Mouse (Mus musculus) neural tube, embryonic 15.5 days (tissue): Measurements from ENCODE around the gene Nudt2. TPM values are rescaled to one million over a fixed set of nuclear protein-coding genes. Genes with fewer than 3 reads are reported as not detected.

ENCODE experiments used
- ATAC-seq: fragments of 200-750 bp; cut with Nextera tagmentation; 2 replicates; pipeline ENCODE4 v1.8.0; 2017; ENCODE audit warnings: mild to moderate bottlenecking, moderate TSS enrichment, moderate library complexity; ENCODE audit not compliant: low FRiP score
- H3K27ac ChIP-seq: fragments of 300-500 bp; sonication (generic); replicated peaks from 2 replicates; pipeline ENCODE4 v1.5.1; 2015; ENCODE audit warnings: mild to moderate bottlenecking, inconsistent platforms
- H3K27me3 ChIP-seq: fragments of 300-500 bp; sonication (generic); replicated peaks from 2 replicates; pipeline ENCODE4 v1.6.1; 2015; ENCODE audit warnings: inconsistent platforms
- H3K36me3 ChIP-seq: fragments of 300-500 bp; sonication (generic); 2 replicates; pipeline ENCODE4 v1.6.1; 2015; ENCODE audit warnings: inconsistent platforms
- H3K4me1 ChIP-seq: fragments of 300-500 bp; sonication (generic); 2 replicates; pipeline ENCODE4 v1.6.1; 2015; ENCODE audit warnings: inconsistent platforms
- H3K4me2 ChIP-seq: fragments of 300-500 bp; sonication (generic); 2 replicates; pipeline ENCODE4 v1.6.1; 2015; ENCODE audit warnings: inconsistent platforms, mild to moderate bottlenecking, moderate library complexity
- H3K4me3 ChIP-seq: fragments of 300-500 bp; sonication (generic); replicated peaks from 2 replicates; pipeline ENCODE4 v1.5.1; 2015; ENCODE audit warnings: mild to moderate bottlenecking, inconsistent platforms
- H3K9ac ChIP-seq: fragments of 300-500 bp; sonication (generic); replicated peaks from 2 replicates; pipeline ENCODE4 v1.6.1; 2015; ENCODE audit warnings: mild to moderate bottlenecking, inconsistent platforms
- H3K9me3 ChIP-seq: fragments of 300-500 bp; sonication (generic); replicated peaks from 2 replicates; pipeline ENCODE4 v1.6.1; 2016; ENCODE audit warnings: inconsistent platforms
- WGBS: fragments of 180-500 bp; shearing (Covaris S2); methylation state at CpG from one replicate; pipeline ENCODE4 v1.1.7; 2015; ENCODE audit warnings: mixed read lengths; 5-methylcytosine and 5-hydroxymethylcytosine counted together
- polyA plus RNA-seq: library from polyadenylated mRNA; unstranded; fragments of >200 nt; fragmentation: Nextera tagmentation; extraction: Ambion mirVana; gene quantifications from 2 replicates; pipeline ENCODE4 v1.2.1, GENCODE M21; 2015

Gene Nudt2
- polyA plus RNA-seq, 1 experiment from 2014 or later = 71.6 TPM

GRCm38 (mm10) chr4:41506906-41507305 lies 42.0 kb downstream of the Nudt2 start:
- WGBS = under 1% methylated on average over 29 of the region's 29 CpGs

GRCm38 (mm10) chr4:41507326-41507924 lies 42.5 kb downstream of the Nudt2 start:
- peaks cover 32% of the 10 kb centered on the region for H3K4me1 ChIP-seq
- peak; percentile 13; the same call in 1 of the 2 replicates for ATAC-seq
- H3K4me3 ChIP-seq = peak overlapping the region; percentile 52
- peak overlapping the region; percentile 67 for H3K9ac ChIP-seq
- H3K36me3 ChIP-seq = no peaks in the 10 kb centered on the region
- no peaks in the 10 kb centered on the region for H3K9me3 ChIP-seq
- peak overlapping the region; percentile 90 for H3K4me2 ChIP-seq
- H3K27ac ChIP-seq = peak overlapping the region; percentile 79
- peaks cover 10% of the 10 kb centered on the region; the same call in 1 of the 2 replicates for H3K27me3 ChIP-seq
- 3% methylated on average over 22 of the region's 22 CpGs for WGBS

More at GRCm38 (mm10) chr4:41506906-41507305, 42.0 kb downstream of the Nudt2 start:
- no peaks in the 10 kb centered on the region for H3K36me3 ChIP-seq
- peak overlapping the region; percentile 79 for H3K27ac ChIP-seq
- peaks cover 13% of the 10 kb centered on the region for H3K27me3 ChIP-seq
- H3K4me1 ChIP-seq = peaks cover 37% of the 10 kb centered on the region
- no peaks in the 10 kb centered on the region for H3K9me3 ChIP-seq
- peak overlapping the region; percentile 52 for H3K4me3 ChIP-seq
- peak; percentile 85 for ATAC-seq
- peak overlapping the region; percentile 90 for H3K4me2 ChIP-seq
- H3K9ac ChIP-seq = peak overlapping the region; percentile 67

DNA sequence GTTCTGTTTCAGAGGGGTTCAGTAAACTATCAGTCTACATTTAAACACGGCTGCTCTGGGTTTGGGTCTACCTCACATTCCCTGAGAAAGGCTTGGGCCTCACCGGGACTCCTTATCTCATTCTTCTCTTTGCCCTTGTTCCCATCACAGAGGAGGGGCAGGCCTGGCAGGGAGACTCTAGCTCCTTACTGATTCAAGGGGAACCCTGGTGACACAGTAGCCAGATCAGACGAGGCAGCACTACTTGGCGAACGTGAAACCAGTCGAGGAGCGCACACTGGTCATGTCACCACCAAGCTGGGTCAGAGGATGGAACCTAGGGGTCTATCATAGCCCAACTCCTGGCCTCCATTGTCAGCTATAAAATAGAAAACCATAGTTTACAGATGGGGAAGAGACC lies 43.0 kb downstream of the Nudt2 start:
- H3K9ac ChIP-seq = no peak overlapping the region
- WGBS = 42% methylated on average over 7 of the region's 7 CpGs
- peak overlapping the region; percentile 90 for H3K4me2 ChIP-seq
- H3K4me3 ChIP-seq = no peak overlapping the region
- peaks cover 26% of the 10 kb centered on the region for H3K4me1 ChIP-seq
- H3K27ac ChIP-seq = no peak overlapping the region
- no peak for ATAC-seq
- H3K27me3 ChIP-seq = peaks cover 5% of the 10 kb centered on the region; the same call in 1 of the 2 replicates
- no peaks in the 10 kb centered on the region for H3K36me3 ChIP-seq
- H3K9me3 ChIP-seq = no peaks in the 10 kb centered on the region

GRCm38 (mm10) chr4:41513309-41513708 lies 48.4 kb downstream of the Nudt2 start:
- no peaks in the 10 kb centered on the region for H3K36me3 ChIP-seq
- peak overlapping the region; percentile 54 for H3K27ac ChIP-seq
- H3K27me3 ChIP-seq = peaks cover 5% of the 10 kb centered on the region; the same call in 1 of the 2 replicates
- H3K9me3 ChIP-seq = no peaks in the 10 kb centered on the region
- no peak overlapping the region for H3K4me3 ChIP-seq
- 26% methylated on average over 4 of the region's 4 CpGs for WGBS
- no peak overlapping the region for H3K9ac ChIP-seq
- H3K4me2 ChIP-seq = peak overlapping the region; percentile 20; the same call in 1 of the 2 replicates
- peak; percentile 11; the same call in 1 of the 2 replicates for ATAC-seq
- H3K4me1 ChIP-seq = peaks cover 8% of the 10 kb centered on the region

DNA sequence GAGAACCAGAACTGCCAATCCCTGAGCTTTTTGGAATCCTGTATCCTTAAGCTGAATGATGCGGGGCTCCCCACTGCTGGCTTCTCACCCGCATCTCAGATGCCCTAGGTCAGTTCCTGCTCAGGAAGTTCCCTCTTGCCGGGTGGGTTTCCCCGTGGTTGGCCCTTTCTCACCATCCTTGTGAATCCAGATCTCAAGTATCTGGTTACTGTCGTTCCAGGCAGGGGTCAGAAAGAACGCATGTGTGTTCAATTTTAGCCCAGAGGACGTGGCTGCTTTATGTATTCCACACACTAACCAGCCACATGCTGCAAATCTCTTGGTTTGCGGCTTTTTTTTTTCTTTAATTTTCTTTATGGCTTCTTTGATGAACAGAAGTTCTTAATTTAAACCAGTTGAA lies 48.8 kb downstream of the Nudt2 start:
- Histone ChIP-seq H3K27ac (peak overlapping the region; percentile 54), H3K4me3 (no peak overlapping the region), H3K36me3 (peaks cover 3% of the 10 kb centered on the region; the same call in 1 of the 2 replicates), H3K4me1 (peaks cover 8% of the 10 kb centered on the region), H3K4me2 (peak overlapping the region; percentile 20; the same call in 1 of the 2 replicates), H3K27me3 (peaks cover 2% of the 10 kb centered on the region; the same call in 1 of the 2 replicates), H3K9me3 (no peaks in the 10 kb centered on the region), H3K9ac (no peak overlapping the region)
- 27% methylated on average over 8 of the region's 8 CpGs for WGBS
- no peak for ATAC-seq

DNA sequence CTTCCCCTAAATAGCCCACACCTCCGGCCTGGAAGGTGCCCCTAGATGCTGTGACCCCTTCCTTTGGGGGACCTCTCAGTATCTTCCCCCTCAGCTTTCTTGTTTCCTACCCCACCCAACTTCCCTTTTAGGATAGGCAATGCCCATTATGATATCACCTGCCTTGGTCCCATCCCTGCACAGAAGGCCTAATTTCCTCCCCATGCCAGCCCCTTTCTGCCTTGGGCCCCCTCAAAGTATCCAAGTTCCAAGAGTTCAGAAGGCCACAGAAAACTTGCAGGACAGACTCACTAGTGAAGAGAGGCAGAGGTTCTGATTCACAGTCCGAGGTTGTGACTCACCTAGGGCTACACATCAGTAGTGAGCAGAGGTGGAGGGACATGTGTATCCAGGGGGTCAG lies 52.3 kb downstream of the Nudt2 start, which contains the start of gene 1110017D15Rik:
1110017D15Rik (minus strand) TSS at position 101 of the 400 bp plus-strand sequence.
- H3K27ac ChIP-seq = no peak within 1 kb of the TSS
- no peak for ATAC-seq
- no peak within 1 kb of the TSS for H3K4me3 ChIP-seq
- no peak within 1 kb of the TSS for H3K9ac ChIP-seq
- no peaks in the 10 kb centered on the region for H3K27me3 ChIP-seq
- 95% methylated on average over 2 of the region's 2 CpGs for WGBS
- peaks cover 27% of the 10 kb centered on the region for H3K36me3 ChIP-seq
- peaks cover 8% of the 10 kb centered on the region for H3K4me1 ChIP-seq
- H3K4me2 ChIP-seq = no peak within 1 kb of the TSS
- no peaks in the 10 kb centered on the region for H3K9me3 ChIP-seq

- no peak overlapping the region for H3K4me2 ChIP-seq
- H3K27me3 ChIP-seq = no peaks in the 10 kb centered on the region
- peaks cover 5% of the 10 kb centered on the region for H3K4me1 ChIP-seq
- 85% methylated on average over 7 of the region's 7 CpGs for WGBS
- H3K4me3 ChIP-seq = no peak overlapping the region
- H3K27ac ChIP-seq = no peak overlapping the region
- no peak overlapping the region for H3K9ac ChIP-seq
- ATAC-seq = no peak
- peaks cover 27% of the 10 kb centered on the region for H3K36me3 ChIP-seq
- H3K9me3 ChIP-seq = no peaks in the 10 kb centered on the region
Measured at GRCm38 (mm10) chr4:41518349-41518748, 53.4 kb downstream of the Nudt2 start.

GRCm38 (mm10) chr4:41519195-41519594 lies 54.2 kb downstream of the Nudt2 start:
- no peak overlapping the region for H3K9ac ChIP-seq
- no peaks in the 10 kb centered on the region for H3K9me3 ChIP-seq
- ATAC-seq = no peak
- no peak overlapping the region for H3K4me3 ChIP-seq
- no peak overlapping the region for H3K27ac ChIP-seq
- WGBS = 95% methylated on average over 5 of the region's 5 CpGs
- peaks cover 27% of the 10 kb centered on the region for H3K36me3 ChIP-seq
- no peak overlapping the region for H3K4me2 ChIP-seq
- H3K27me3 ChIP-seq = no peaks in the 10 kb centered on the region
- no peaks in the 10 kb centered on the region for H3K4me1 ChIP-seq

GRCm38 (mm10) chr4:41520641-41521040 lies 55.7 kb downstream of the Nudt2 start:
- H3K27ac ChIP-seq = no peak overlapping the region
- H3K4me2 ChIP-seq = no peak overlapping the region
- no peaks in the 10 kb centered on the region for H3K4me1 ChIP-seq
- no peak for ATAC-seq
- 46% methylated on average over 14 of the region's 14 CpGs for WGBS
- no peak overlapping the region for H3K9ac ChIP-seq
- no peak overlapping the region for H3K4me3 ChIP-seq
- H3K36me3 ChIP-seq = peaks cover 27% of the 10 kb centered on the region
- no peaks in the 10 kb centered on the region for H3K9me3 ChIP-seq
- H3K27me3 ChIP-seq = no peaks in the 10 kb centered on the region

GRCm38 (mm10) chr4:41522136-41522535 lies 57.2 kb downstream of the Nudt2 start:
- ATAC-seq = 0 out of 2 replicates have a peak, but pooled peaks have one; percentile 13
- Histone ChIP-seq H3K9me3 (no peaks in the 10 kb centered on the region), H3K4me3 (no peak overlapping the region), H3K4me1 (peaks cover 12% of the 10 kb centered on the region), H3K36me3 (peaks cover 27% of the 10 kb centered on the region), H3K27ac (no peak overlapping the region), H3K27me3 (no peaks in the 10 kb centered on the region), H3K9ac (no peak overlapping the region), H3K4me2 (no peak overlapping the region)
- 61% methylated on average over 6 of the region's 6 CpGs for WGBS

- ATAC-seq = no peak
- peaks cover 17% of the 10 kb centered on the region for H3K4me1 ChIP-seq
- H3K27me3 ChIP-seq = no peaks in the 10 kb centered on the region
- peaks cover 27% of the 10 kb centered on the region for H3K36me3 ChIP-seq
- H3K9me3 ChIP-seq = no peaks in the 10 kb centered on the region
- H3K4me2 ChIP-seq = no peak overlapping the region
- no peak overlapping the region for H3K9ac ChIP-seq
- H3K4me3 ChIP-seq = no peak overlapping the region
- H3K27ac ChIP-seq = no peak overlapping the region
- WGBS = 55% methylated on average over 5 of the region's 5 CpGs
Measured at GRCm38 (mm10) chr4:41522788-41523187, 57.8 kb downstream of the Nudt2 start.

DNA sequence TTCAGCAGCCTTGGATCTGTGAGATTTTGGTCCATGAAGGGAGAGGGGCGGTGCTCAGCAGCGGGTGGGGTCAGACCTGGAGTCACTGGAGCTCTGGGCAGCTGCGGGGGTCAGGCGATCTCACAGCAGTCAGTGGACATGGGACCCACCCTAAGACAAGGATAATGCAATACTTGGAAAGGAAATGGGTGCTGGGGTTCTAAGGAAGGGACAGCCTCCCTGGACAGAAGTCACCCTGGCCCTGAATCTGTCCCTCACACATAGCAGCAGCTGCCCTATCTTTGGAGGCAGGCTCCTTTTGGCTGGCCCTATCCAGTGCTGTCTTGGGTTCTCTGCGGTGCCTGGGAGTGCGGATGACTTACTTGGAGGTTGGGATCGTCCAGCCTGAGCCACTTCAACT lies 58.9 kb downstream of the Nudt2 start:
- Histone ChIP-seq H3K9me3 (no peaks in the 10 kb centered on the region), H3K36me3 (peaks cover 23% of the 10 kb centered on the region), H3K4me1 (peaks cover 28% of the 10 kb centered on the region), H3K27ac (no peak overlapping the region), H3K4me2 (no peak overlapping the region), H3K27me3 (no peaks in the 10 kb centered on the region), H3K9ac (no peak overlapping the region), H3K4me3 (no peak overlapping the region)
- no peak for ATAC-seq
- WGBS = 84% methylated on average over 7 of the region's 7 CpGs
